Mouse (Mus musculus): ENCODE measurements around the gene Armh1. TPM values are rescaled to one million over a fixed set of nuclear protein-coding genes. Genes with fewer than 3 reads are reported as not detected.
A peak's percentile ranks its signal among the peaks of the same experiment; 100 is the strongest.

Armh1 gene
- polyA plus RNA-seq, 1 experiment = 0.52 TPM

DNA sequence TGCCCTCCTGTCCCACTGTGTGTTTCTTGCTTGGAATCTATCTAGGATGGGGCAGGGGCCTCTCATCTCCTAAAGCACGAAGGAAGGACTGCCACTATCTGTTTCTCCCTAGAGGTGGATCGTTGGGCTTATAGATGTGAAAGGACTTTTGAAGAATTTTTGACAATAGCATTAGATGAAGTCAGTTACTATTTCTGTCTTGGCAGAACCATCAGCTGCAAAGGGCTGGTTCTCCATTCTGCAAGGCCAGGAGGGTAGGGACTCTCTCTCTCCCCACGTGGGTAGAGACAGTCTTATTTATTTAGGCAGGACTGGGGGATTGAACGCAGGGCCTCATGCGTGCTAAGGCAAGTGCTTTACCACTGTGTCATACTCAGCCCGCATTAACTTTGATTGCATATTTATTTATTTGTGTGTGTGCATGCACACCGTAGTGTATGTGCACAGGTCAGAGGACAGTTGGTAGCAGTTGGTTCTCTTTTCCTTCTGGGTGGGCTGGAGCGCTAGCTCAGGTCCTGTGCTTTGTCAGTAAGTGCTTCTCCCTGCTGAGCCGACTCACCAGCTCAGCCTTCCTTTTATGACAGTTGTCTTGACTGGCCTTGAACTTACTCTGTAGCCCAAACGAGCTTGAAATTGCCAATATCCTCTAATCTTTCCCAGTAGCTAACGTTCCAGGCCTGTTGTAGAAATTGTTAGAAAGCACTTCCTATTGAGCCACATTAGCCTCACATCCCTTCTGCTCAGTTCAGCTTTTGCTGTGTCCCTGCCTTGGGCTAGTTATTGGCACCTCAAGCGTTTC, 1.5 kb upstream of the Armh1 start:
- TF ChIP-seq CTCF (IDR thresholded peaks at IDR 0.05; ENCODE audit: low read depth, low read length) (no peak), POLR2A (IDR thresholded peaks at IDR 0.05; ENCODE audit: insufficient read depth, low read length) (no peak), EP300 (IDR thresholded peaks at IDR 0.05; ENCODE audit: insufficient read depth, low read depth, low read length) (no peak)
- Histone ChIP-seq H3K4me1 (ENCODE audit: control insufficient read depth, insufficient read depth, low read length) (no peaks in the 10 kb centered on the region), H3K36me3 (ENCODE audit: control insufficient read depth, insufficient read depth, low read length, poor library complexity, severe bottlenecking) (no peaks in the 10 kb centered on the region), H3K9ac (ENCODE audit: low read depth, poor library complexity, severe bottlenecking) (no peak overlapping the region), H3K4me3 (ENCODE audit: low read depth, low read length) (no peak overlapping the region), H3K9me3 (replicated peaks; ENCODE audit: control insufficient read depth, insufficient read depth, low read length, poor library complexity, severe bottlenecking) (no peaks in the 10 kb centered on the region; the same call in 1 of the 2 replicates), H3K27ac (ENCODE audit: insufficient read depth, low read length) (no peak overlapping the region), H3K27me3 (ENCODE audit: control insufficient read depth, insufficient read depth, low read length, poor library complexity, severe bottlenecking) (no peaks in the 10 kb centered on the region)

DNA sequence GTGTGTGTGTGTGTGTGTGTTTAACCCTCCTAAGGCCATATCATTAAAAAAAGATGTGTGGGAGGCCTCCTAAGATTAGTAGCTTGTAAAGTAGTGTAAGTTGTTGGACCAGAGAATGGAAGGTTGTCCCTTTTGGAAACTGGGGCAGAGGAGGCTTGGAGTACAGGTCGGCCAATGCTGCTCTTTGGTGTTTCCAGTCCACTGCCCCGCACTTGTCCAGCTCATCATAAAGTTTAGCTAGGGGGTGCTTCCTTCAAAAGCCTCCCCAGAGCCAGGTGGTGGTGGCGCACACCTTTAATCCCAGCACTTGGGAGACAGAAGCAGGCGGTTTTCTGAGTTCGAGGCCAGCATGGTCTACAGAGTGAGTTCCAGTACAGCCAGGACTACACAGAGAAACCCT, 830 bp upstream of the Armh1 start:
- no peaks in the 10 kb centered on the region; the same call in 1 of the 2 replicates for H3K9me3 ChIP-seq (replicated peaks; ENCODE audit: control insufficient read depth, insufficient read depth, low read length, poor library complexity, severe bottlenecking)
- H3K4me3 ChIP-seq (ENCODE audit: low read depth, low read length) = no peak overlapping the region
- no peak for TF ChIP-seq POLR2A (IDR thresholded peaks at IDR 0.05; ENCODE audit: insufficient read depth, low read length)
- no peak for TF ChIP-seq CTCF (IDR thresholded peaks at IDR 0.05; ENCODE audit: low read depth, low read length)
- no peak for TF ChIP-seq EP300 (IDR thresholded peaks at IDR 0.05; ENCODE audit: insufficient read depth, low read depth, low read length)
- H3K36me3 ChIP-seq (ENCODE audit: control insufficient read depth, insufficient read depth, low read length, poor library complexity, severe bottlenecking) = no peaks in the 10 kb centered on the region
- no peak overlapping the region for H3K9ac ChIP-seq (ENCODE audit: low read depth, poor library complexity, severe bottlenecking)
- no peaks in the 10 kb centered on the region for H3K27me3 ChIP-seq (ENCODE audit: control insufficient read depth, insufficient read depth, low read length, poor library complexity, severe bottlenecking)
- peak overlapping the region; percentile 26; the same call in 1 of the 2 replicates for H3K27ac ChIP-seq (ENCODE audit: insufficient read depth, low read length)
- no peaks in the 10 kb centered on the region for H3K4me1 ChIP-seq (ENCODE audit: control insufficient read depth, insufficient read depth, low read length)

DNA sequence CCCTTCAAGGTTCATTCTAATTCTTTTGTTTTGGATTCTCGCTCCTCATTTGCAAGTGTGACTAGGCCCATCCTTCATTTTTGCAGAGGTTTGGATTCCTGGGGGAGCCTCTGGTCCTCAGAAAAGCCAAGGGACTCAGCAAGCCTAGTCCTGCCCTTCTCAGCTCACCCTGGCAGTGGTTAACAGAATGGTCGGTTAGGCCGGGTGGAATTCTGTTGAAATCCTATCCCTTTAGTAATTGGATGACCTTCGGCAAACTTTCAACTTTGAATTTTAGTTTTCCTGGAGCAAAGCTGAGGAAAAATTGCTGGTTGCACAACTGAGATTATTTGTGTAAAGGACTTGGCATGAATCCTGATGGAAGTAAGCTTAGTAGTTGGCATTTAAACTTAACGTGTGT, 426 bp upstream of the Armh1 start:
- Histone ChIP-seq H3K27ac (ENCODE audit: insufficient read depth, low read length) (peak overlapping the region; percentile 26; the same call in 1 of the 2 replicates), H3K36me3 (ENCODE audit: control insufficient read depth, insufficient read depth, low read length, poor library complexity, severe bottlenecking) (no peaks in the 10 kb centered on the region), H3K4me1 (ENCODE audit: control insufficient read depth, insufficient read depth, low read length) (no peaks in the 10 kb centered on the region), H3K9ac (ENCODE audit: low read depth, poor library complexity, severe bottlenecking) (peak overlapping the region; percentile 63; the same call in 1 of the 2 replicates), H3K9me3 (replicated peaks; ENCODE audit: control insufficient read depth, insufficient read depth, low read length, poor library complexity, severe bottlenecking) (no peaks in the 10 kb centered on the region; the same call in 1 of the 2 replicates), H3K4me3 (ENCODE audit: low read depth, low read length) (peak overlapping the region; percentile 19; the same call in 1 of the 2 replicates), H3K27me3 (ENCODE audit: control insufficient read depth, insufficient read depth, low read length, poor library complexity, severe bottlenecking) (no peaks in the 10 kb centered on the region)
- TF ChIP-seq POLR2A (IDR thresholded peaks at IDR 0.05; ENCODE audit: insufficient read depth, low read length) (no peak), CTCF (IDR thresholded peaks at IDR 0.05; ENCODE audit: low read depth, low read length) (no peak), EP300 (IDR thresholded peaks at IDR 0.05; ENCODE audit: insufficient read depth, low read depth, low read length) (no peak)

DNA sequence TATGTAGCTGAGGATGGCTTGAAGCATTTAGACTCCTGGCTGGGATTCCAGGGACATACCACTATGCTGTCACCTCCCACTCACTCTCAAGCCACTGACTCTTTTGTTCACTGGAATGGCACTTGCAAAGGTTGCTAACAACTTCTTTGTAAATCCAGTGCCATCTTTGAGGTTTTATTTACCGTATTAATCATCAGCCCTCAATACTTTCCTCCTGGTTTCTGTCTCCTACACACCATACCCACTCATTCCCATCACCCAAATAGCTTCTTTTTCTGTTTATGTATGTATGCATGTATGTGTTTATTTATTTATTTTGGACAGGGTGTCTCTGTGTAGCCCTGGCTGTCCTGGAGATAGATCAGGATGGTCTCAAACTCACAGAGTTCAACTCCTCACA, 943 bp downstream of the Armh1 start:
- no peak overlapping the region for H3K9ac ChIP-seq (ENCODE audit: low read depth, poor library complexity, severe bottlenecking)
- H3K4me3 ChIP-seq (ENCODE audit: low read depth, low read length) = no peak overlapping the region
- H3K27me3 ChIP-seq (ENCODE audit: control insufficient read depth, insufficient read depth, low read length, poor library complexity, severe bottlenecking) = no peaks in the 10 kb centered on the region
- H3K27ac ChIP-seq (ENCODE audit: insufficient read depth, low read length) = no peak overlapping the region
- H3K9me3 ChIP-seq (replicated peaks; ENCODE audit: control insufficient read depth, insufficient read depth, low read length, poor library complexity, severe bottlenecking) = no peaks in the 10 kb centered on the region; the same call in 1 of the 2 replicates
- TF ChIP-seq EP300 (IDR thresholded peaks at IDR 0.05; ENCODE audit: insufficient read depth, low read depth, low read length) (no peak), CTCF (IDR thresholded peaks at IDR 0.05; ENCODE audit: low read depth, low read length) (no peak), POLR2A (IDR thresholded peaks at IDR 0.05; ENCODE audit: insufficient read depth, low read length) (no peak)
- no peaks in the 10 kb centered on the region for H3K36me3 ChIP-seq (ENCODE audit: control insufficient read depth, insufficient read depth, low read length, poor library complexity, severe bottlenecking)
- H3K4me1 ChIP-seq (ENCODE audit: control insufficient read depth, insufficient read depth, low read length) = no peaks in the 10 kb centered on the region

DNA sequence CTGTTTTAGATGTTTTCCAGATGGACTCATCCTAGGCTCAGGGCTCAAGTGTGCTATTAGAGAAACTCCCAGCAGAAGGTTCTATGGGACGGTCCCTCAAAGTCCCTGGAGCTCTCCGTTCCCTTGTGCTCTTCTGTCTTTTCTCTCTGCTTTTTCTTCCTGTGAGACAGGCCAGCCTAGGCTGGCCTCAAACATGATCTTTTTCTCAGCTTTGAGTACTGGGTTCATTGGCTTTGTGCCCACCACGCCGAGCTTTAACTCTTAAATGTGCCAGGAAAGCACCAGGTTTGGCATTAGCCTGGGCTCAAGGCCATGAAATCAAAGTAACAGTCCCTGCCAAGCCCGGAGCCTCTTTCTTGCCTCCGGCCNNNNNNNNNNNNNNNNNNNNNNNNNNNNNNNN, 11.1 kb downstream of the Armh1 start:
- Histone ChIP-seq H3K27ac (ENCODE audit: insufficient read depth, low read length) (no peak overlapping the region), H3K9me3 (replicated peaks; ENCODE audit: control insufficient read depth, insufficient read depth, low read length, poor library complexity, severe bottlenecking) (no peaks in the 10 kb centered on the region), H3K9ac (ENCODE audit: low read depth, poor library complexity, severe bottlenecking) (no peak overlapping the region), H3K4me1 (ENCODE audit: control insufficient read depth, insufficient read depth, low read length) (no peaks in the 10 kb centered on the region), H3K27me3 (ENCODE audit: control insufficient read depth, insufficient read depth, low read length, poor library complexity, severe bottlenecking) (no peaks in the 10 kb centered on the region), H3K4me3 (ENCODE audit: low read depth, low read length) (no peak overlapping the region), H3K36me3 (ENCODE audit: control insufficient read depth, insufficient read depth, low read length, poor library complexity, severe bottlenecking) (no peaks in the 10 kb centered on the region)
- TF ChIP-seq EP300 (IDR thresholded peaks at IDR 0.05; ENCODE audit: insufficient read depth, low read depth, low read length) (no peak), POLR2A (IDR thresholded peaks at IDR 0.05; ENCODE audit: insufficient read depth, low read length) (no peak), CTCF (IDR thresholded peaks at IDR 0.05; ENCODE audit: low read depth, low read length) (no peak)

DNA sequence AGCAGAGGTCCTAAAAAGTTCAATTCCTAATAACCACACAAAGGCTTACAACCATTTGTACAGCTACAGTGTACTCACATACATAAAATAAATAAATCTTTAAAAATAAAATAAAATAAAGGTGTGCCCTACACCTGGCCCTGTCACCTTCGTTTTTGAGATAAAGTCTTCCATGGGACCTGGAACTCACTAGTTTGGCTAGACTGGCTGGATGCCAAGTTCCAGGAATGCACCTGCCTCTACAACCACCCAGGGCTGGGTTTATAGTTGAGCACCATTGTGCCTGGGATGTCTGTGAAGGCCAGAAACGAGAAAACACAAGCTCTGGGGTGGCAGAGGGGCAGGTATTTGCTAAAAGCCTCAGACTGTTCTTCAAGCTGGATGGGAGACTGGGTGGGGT, 12.8 kb downstream of the Armh1 start:
- no peaks in the 10 kb centered on the region for H3K27me3 ChIP-seq (ENCODE audit: control insufficient read depth, insufficient read depth, low read length, poor library complexity, severe bottlenecking)
- H3K36me3 ChIP-seq (ENCODE audit: control insufficient read depth, insufficient read depth, low read length, poor library complexity, severe bottlenecking) = no peaks in the 10 kb centered on the region
- no peaks in the 10 kb centered on the region for H3K9me3 ChIP-seq (replicated peaks; ENCODE audit: control insufficient read depth, insufficient read depth, low read length, poor library complexity, severe bottlenecking)
- H3K4me3 ChIP-seq (ENCODE audit: low read depth, low read length) = no peak overlapping the region
- no peak overlapping the region for H3K27ac ChIP-seq (ENCODE audit: insufficient read depth, low read length)
- no peak overlapping the region for H3K9ac ChIP-seq (ENCODE audit: low read depth, poor library complexity, severe bottlenecking)
- TF ChIP-seq EP300 (IDR thresholded peaks at IDR 0.05; ENCODE audit: insufficient read depth, low read depth, low read length) = no peak
- TF ChIP-seq CTCF (IDR thresholded peaks at IDR 0.05; ENCODE audit: low read depth, low read length) = no peak
- TF ChIP-seq POLR2A (IDR thresholded peaks at IDR 0.05; ENCODE audit: insufficient read depth, low read length) = no peak
- no peaks in the 10 kb centered on the region for H3K4me1 ChIP-seq (ENCODE audit: control insufficient read depth, insufficient read depth, low read length)

All from ES-Bruce4 (cell line).